ENCODE assay signal across 19 mouse cellular contexts in genomic region chr10:84458094-84458493, GRCm38 (mm10). TPM values are rescaled to one million over a fixed set of nuclear protein-coding genes. Genes with fewer than 3 reads are reported as not detected.
DNase-seq lines count a peak whose midpoint lies in the region; ATAC-seq and TF ChIP-seq lines count a peak whose summit lies in the region.
"Had no signal": no experiment of that assay in that cellular context is flagged by ENCODE, and none has a peak within 500 bp of the region (broad histone marks: within the 10 kb centered on the region; RNA-seq: fewer than 3 reads in every experiment).

No protein-coding gene starts in this region.

- TF ChIP-seq CTCF in liver, postnatal 0 days (IDR thresholded peaks at IDR 0.05; ENCODE audit: low read depth): no peak
- TF ChIP-seq CTCF in lung, postnatal 0 days (IDR thresholded peaks at IDR 0.05): no peak
- no peak for TF ChIP-seq CTCF in stomach, postnatal 0 days (IDR thresholded peaks at IDR 0.05; ENCODE audit: low read depth)
- TF ChIP-seq CTCF in layer of hippocampus, adult 2 months (conservative IDR thresholded peaks at IDR 0.05): no peak

- H3K36me3 ChIP-seq in liver, postnatal 0 days (replicated peaks; ENCODE audit: insufficient read depth, low read length): no peaks in the 10 kb centered on the region
- no peaks in the 10 kb centered on the region for H3K36me3 ChIP-seq in liver, embryonic 12.5 days
- no peaks in the 10 kb centered on the region for H3K36me3 ChIP-seq in lung, postnatal 0 days (ENCODE audit: insufficient read depth, low read length)
- H3K36me3 ChIP-seq in stomach, postnatal 0 days (ENCODE audit: control insufficient read depth, insufficient read depth, low read length): no peaks in the 10 kb centered on the region
- H3K36me3 ChIP-seq: embryonic facial prominence, embryonic 12.5 days; forebrain, embryonic 15.5 days; hindbrain, embryonic 12.5 days had no signal

- no peak for TF ChIP-seq EP300 in liver, postnatal 0 days (IDR thresholded peaks at IDR 0.05; ENCODE audit: low read depth)
- no peak for TF ChIP-seq EP300 in lung, postnatal 0 days (IDR thresholded peaks at IDR 0.05)
- no peak for TF ChIP-seq EP300 in stomach, postnatal 0 days (optimal IDR thresholded peaks at IDR 0.05)

- H3K27ac ChIP-seq in liver, postnatal 0 days (ENCODE audit: low read depth): no peak overlapping the region
- no peak overlapping the region for H3K27ac ChIP-seq in liver, embryonic 12.5 days
- H3K27ac ChIP-seq in lung, postnatal 0 days (ENCODE audit: low read length): no peak overlapping the region
- 0 out of 2 replicates have a peak overlapping the region, but pooled peaks have one; percentile 45 for H3K27ac ChIP-seq in stomach, postnatal 0 days (replicated peaks)
- H3K27ac ChIP-seq in layer of hippocampus, adult 2 months: no peak overlapping the region
- H3K27ac ChIP-seq: embryonic facial prominence, embryonic 12.5 days; forebrain, embryonic 15.5 days; hindbrain, embryonic 12.5 days had no signal

- WGBS in liver, postnatal 0 days (ENCODE audit: insufficient replicate concordance): 78% methylated on average over 5 of the region's 5 CpGs
- WGBS in liver, embryonic 12.5 days (ENCODE audit: insufficient replicate concordance): 76% methylated on average over 5 of the region's 5 CpGs
- 60% methylated on average over 5 of the region's 5 CpGs for WGBS in lung, postnatal 0 days
- WGBS in stomach, postnatal 0 days: 49% methylated on average over 5 of the region's 5 CpGs

- no peak for DNase-seq in liver, postnatal 0 days
- DNase-seq in lung, postnatal 0 days (ENCODE audit: low spot score): no peak
- DNase-seq in lung, postnatal 25 days (ENCODE audit: low spot score): no peak
- peak; percentile 30 for DNase-seq in R1 (ENCODE audit: low read depth, low spot score)
- DNase-seq in stomach, postnatal 0 days (ENCODE audit: low spot score): no peak
- no peak for DNase-seq in layer of hippocampus, adult 2 months (ENCODE audit: low spot score in 2 of 2)
- DNase-seq: adrenal gland, adult 8-10 months; adrenal gland, postnatal 36 days; cerebellum, adult 2 months; cerebellum, postnatal 10 days; gastrocnemius, postnatal 36 days; heart, adult 11 months; heart, postnatal 10 days; heart, postnatal 4 days had no signal

- H3K9ac ChIP-seq in liver, postnatal 0 days (replicated peaks): no peak overlapping the region
- H3K9ac ChIP-seq in liver, embryonic 12.5 days: no peak overlapping the region
- no peak overlapping the region for H3K9ac ChIP-seq in lung, postnatal 0 days (replicated peaks; ENCODE audit: low read depth)
- H3K9ac ChIP-seq in stomach, postnatal 0 days (ENCODE audit: low read length): no peak overlapping the region
- H3K9ac ChIP-seq: embryonic facial prominence, embryonic 12.5 days; forebrain, embryonic 15.5 days; hindbrain, embryonic 12.5 days had no signal

- no peak overlapping the region for H3K4me3 ChIP-seq in liver, postnatal 0 days (ENCODE audit: low read depth, low read length)
- H3K4me3 ChIP-seq in liver, embryonic 12.5 days: no peak overlapping the region
- peak overlapping the region; percentile 14; the same call in 1 of the 2 replicates for H3K4me3 ChIP-seq in lung, postnatal 0 days (ENCODE audit: low read depth, low read length)
- H3K4me3 ChIP-seq in stomach, postnatal 0 days (ENCODE audit: low read depth, low read length): no peak overlapping the region
- H3K4me3 ChIP-seq in layer of hippocampus, adult 2 months: no peak overlapping the region
- H3K4me3 ChIP-seq: embryonic facial prominence, embryonic 12.5 days; forebrain, embryonic 15.5 days; hindbrain, embryonic 12.5 days had no signal

- ATAC-seq in liver, postnatal 0 days: no peak
- ATAC-seq in liver, embryonic 12.5 days: no peak
- no peak for ATAC-seq in lung, postnatal 0 days
- peak; percentile 53; the same call in 1 of the 2 replicates for ATAC-seq in stomach, postnatal 0 days (ENCODE audit: low FRiP score, low TSS enrichment)
- ATAC-seq: forebrain, embryonic 15.5 days; Patski had no signal

- no peaks in the 10 kb centered on the region for H3K4me1 ChIP-seq in liver, postnatal 0 days (ENCODE audit: insufficient read depth)
- no peaks in the 10 kb centered on the region for H3K4me1 ChIP-seq in liver, embryonic 12.5 days
- H3K4me1 ChIP-seq in lung, postnatal 0 days (ENCODE audit: insufficient read depth, low read depth, low read length): no peaks in the 10 kb centered on the region
- no peaks in the 10 kb centered on the region for H3K4me1 ChIP-seq in stomach, postnatal 0 days (replicated peaks; ENCODE audit: control insufficient read depth, insufficient read depth)
- H3K4me1 ChIP-seq: embryonic facial prominence, embryonic 12.5 days; forebrain, embryonic 15.5 days had no signal

- 0 out of 2 replicates have a peak overlapping the region, but pooled peaks have one; percentile 42 for H3K4me2 ChIP-seq in liver, postnatal 0 days (ENCODE audit: low read depth, low read length)
- no peak overlapping the region for H3K4me2 ChIP-seq in liver, embryonic 12.5 days
- peak overlapping the region; percentile 39 for H3K4me2 ChIP-seq in lung, postnatal 0 days (replicated peaks; ENCODE audit: low read depth, low read length)
- H3K4me2 ChIP-seq in stomach, postnatal 0 days (replicated peaks; ENCODE audit: low read depth): peak overlapping the region; percentile 44
- H3K4me2 ChIP-seq: embryonic facial prominence, embryonic 12.5 days; forebrain, embryonic 15.5 days; hindbrain, embryonic 12.5 days had no signal

- H3K9me3 ChIP-seq in liver, postnatal 0 days (ENCODE audit: low read length): no peaks in the 10 kb centered on the region
- H3K9me3 ChIP-seq in liver, embryonic 12.5 days (replicated peaks): no peaks in the 10 kb centered on the region
- no peaks in the 10 kb centered on the region for H3K9me3 ChIP-seq in lung, postnatal 0 days (ENCODE audit: low read length)
- no peaks in the 10 kb centered on the region for H3K9me3 ChIP-seq in stomach, postnatal 0 days (ENCODE audit: control insufficient read depth, low read length)
- H3K9me3 ChIP-seq: embryonic facial prominence, embryonic 12.5 days; forebrain, embryonic 15.5 days; hindbrain, embryonic 12.5 days had no signal

- no peaks in the 10 kb centered on the region for H3K27me3 ChIP-seq in liver, postnatal 0 days (ENCODE audit: insufficient read depth, low read length)
- no peaks in the 10 kb centered on the region for H3K27me3 ChIP-seq in liver, embryonic 12.5 days (replicated peaks)
- H3K27me3 ChIP-seq in lung, postnatal 0 days (replicated peaks; ENCODE audit: insufficient read depth, low read length): no peaks in the 10 kb centered on the region
- H3K27me3 ChIP-seq in stomach, postnatal 0 days (ENCODE audit: control insufficient read depth, insufficient read depth, low read length): no peaks in the 10 kb centered on the region
- H3K27me3 ChIP-seq: embryonic facial prominence, embryonic 12.5 days; forebrain, embryonic 15.5 days; hindbrain, embryonic 12.5 days; Patski had no signal

RNA-seq across cellular contexts. Expression of gene Nuak1, which starts 17.7 kb away (rescaled TPM):
- polyA plus RNA-seq in liver, postnatal 0 days (2015; fragmentation: Nextera tagmentation; extraction: Ambion mirVana): 0.13 and 0.20 TPM in 2 replicates
- polyA plus RNA-seq in liver, embryonic 12.5 days (2016; fragmentation: Nextera tagmentation; extraction: Ambion mirVana): 0.25 and 0.31 TPM in 2 replicates
- polyA plus RNA-seq in lung, postnatal 0 days (2015; fragmentation: Nextera tagmentation; extraction: Ambion mirVana): 2.2 and 2.3 TPM in 2 replicates
- 0.35 and 0.40 TPM in 2 replicates for polyA plus RNA-seq in stomach, postnatal 0 days (2015; fragmentation: Nextera tagmentation; extraction: Ambion mirVana)
- 10 to 100 TPM; 47.9 to 51.4 TPM for total RNA-seq in layer of hippocampus, adult 2 months (2021)
